Mouse (Mus musculus) forebrain, embryonic 14.5 days (tissue): ENCODE measurements at regions not wholly inside any gene's neighbourhood (a gene's known extent, or its start where the extent isn't known, plus 50 kb on each side); places are given as distances from the start of the nearest gene placed in this dataset.

Experiments
- ATAC-seq: fragments of 200-750 bp; cut with Nextera tagmentation; 2 replicates; pipeline ENCODE4 v1.8.0; 2017; ENCODE audit warnings: mild to moderate bottlenecking, moderate library complexity
- DNase-seq: peaks from one replicate; pipeline ENCODE4 v3.0.0-alpha.2; 2015; ENCODE audit warnings: low spot score
- H3K27ac ChIP-seq: fragments of 300-500 bp; sonication (generic); 2 replicates; pipeline ENCODE4 v1.5.1; 2014; ENCODE audit warnings: low read depth, mild to moderate bottlenecking, control low read depth, low read length, moderate library complexity
- H3K27me3 ChIP-seq: fragments of 300-500 bp; sonication (generic); replicated peaks from 2 replicates; pipeline ENCODE4 v1.6.1; 2014; ENCODE audit warnings: low read length, control low read depth, mixed read lengths; ENCODE audit not compliant: control insufficient read depth, insufficient read depth
- H3K36me3 ChIP-seq: fragments of 300-500 bp; sonication (generic); 2 replicates; pipeline ENCODE4 v1.6.1; 2014; ENCODE audit warnings: low read length, control low read depth; ENCODE audit not compliant: control insufficient read depth, insufficient read depth
- H3K4me1 ChIP-seq: fragments of 300-500 bp; sonication (generic); 2 replicates; pipeline ENCODE4 v1.6.1; 2014; ENCODE audit warnings: antibody characterized with exemption, low read length, control low read depth; ENCODE audit not compliant: control insufficient read depth, insufficient read depth
- H3K4me2 ChIP-seq: fragments of 300-500 bp; sonication (generic); 2 replicates; pipeline ENCODE4 v1.6.1; 2014; ENCODE audit warnings: mild to moderate bottlenecking, control low read depth, low read length
- H3K4me3 ChIP-seq: fragments of 300-500 bp; sonication (generic); 2 replicates; pipeline ENCODE4 v1.5.1; 2014; ENCODE audit warnings: low read depth, low read length, control low read depth
- H3K9ac ChIP-seq: fragments of 300-500 bp; sonication (generic); 2 replicates; pipeline ENCODE4 v1.6.1; 2014; ENCODE audit warnings: mild to moderate bottlenecking, low read length, control low read depth, moderate library complexity
- H3K9me3 ChIP-seq: fragments of 300-500 bp; sonication (generic); replicated peaks from 2 replicates; pipeline ENCODE4 v1.6.1; 2016; ENCODE audit warnings: low read length, control low read depth, mixed read lengths; ENCODE audit not compliant: control insufficient read depth
- WGBS: fragments of 180-500 bp; shearing (Covaris S2); extraction: QIAGEN DNeasy Blood & Tissue Kit; methylation state at CpG from one replicate; pipeline ENCODE4 v1.1.7; 2014; 5-methylcytosine and 5-hydroxymethylcytosine counted together

DNA sequence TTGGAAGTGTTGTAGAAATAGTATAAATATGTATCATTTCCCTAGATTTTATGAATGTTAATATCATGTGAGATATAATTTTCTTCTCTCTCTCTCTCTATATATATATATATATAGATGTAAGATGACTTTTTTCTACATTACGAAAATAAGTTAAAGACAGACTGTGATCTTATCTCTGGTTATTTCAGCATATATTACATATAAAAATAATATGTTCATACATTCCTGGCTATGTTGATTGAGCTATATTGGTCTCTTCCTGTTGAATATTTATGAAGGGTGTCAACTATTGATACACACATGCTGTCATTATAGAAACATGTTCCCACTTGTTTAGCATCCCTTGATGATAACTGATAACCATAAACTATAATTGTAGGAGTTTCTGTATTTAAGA is 793.2 kb upstream of the Fat3 start:
- H3K9ac ChIP-seq, result no peak overlapping the region
- DNase-seq (no peak), ATAC-seq (no peak)
- H3K4me1 ChIP-seq, result no peaks in the 10 kb centered on the region
- WGBS, result 94% methylated on average over 1 of the region's 1 CpGs
- no peaks in the 10 kb centered on the region for H3K9me3 ChIP-seq
- no peak overlapping the region for H3K4me2 ChIP-seq
- no peaks in the 10 kb centered on the region for H3K36me3 ChIP-seq
- H3K27ac ChIP-seq, result no peak overlapping the region
- H3K4me3 ChIP-seq, result no peak overlapping the region
- H3K27me3 ChIP-seq, result no peaks in the 10 kb centered on the region

DNA sequence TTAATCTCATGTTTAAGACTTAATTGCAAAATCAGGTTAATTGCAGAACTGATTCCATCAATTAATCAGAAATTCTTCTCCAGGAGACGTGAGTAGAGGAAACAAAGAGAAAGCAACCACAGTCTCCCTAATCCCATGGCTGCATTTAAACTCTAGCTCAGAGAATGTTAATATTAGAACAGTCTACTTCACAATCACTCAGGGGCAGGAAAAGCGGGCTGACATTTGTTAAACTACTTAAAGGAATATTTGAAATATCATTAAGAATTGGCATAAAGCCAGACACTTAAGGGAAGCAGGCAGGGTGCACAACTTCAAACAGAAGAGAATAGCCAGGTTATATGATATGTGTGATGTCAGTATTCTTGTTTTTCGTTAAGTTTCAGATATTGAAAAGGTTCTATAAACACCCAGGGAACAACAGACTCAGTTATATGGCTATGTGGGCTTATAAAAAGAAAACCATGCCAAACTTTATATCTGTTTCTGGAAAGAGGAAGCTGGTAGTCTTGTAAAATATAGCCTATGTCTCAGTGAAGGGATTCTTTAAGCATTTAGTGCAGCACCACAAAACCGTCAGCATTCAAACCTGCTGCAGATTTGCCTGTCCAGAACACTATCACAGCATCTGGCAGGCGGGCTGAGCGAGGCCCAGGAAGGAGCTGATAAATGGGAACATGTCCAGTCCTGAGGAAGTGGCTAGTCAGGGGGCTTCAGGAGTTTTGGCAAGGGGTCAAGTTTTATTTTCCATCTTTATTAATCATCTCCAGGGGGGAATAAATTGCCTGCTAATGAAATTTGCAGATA is 787.9 kb upstream of the Fat3 start:
- no peak overlapping the region for H3K27ac ChIP-seq
- no peaks in the 10 kb centered on the region for H3K4me1 ChIP-seq
- H3K9me3 ChIP-seq, result no peaks in the 10 kb centered on the region
- no peaks in the 10 kb centered on the region for H3K27me3 ChIP-seq
- H3K4me2 ChIP-seq, result no peak overlapping the region
- H3K36me3 ChIP-seq, result no peaks in the 10 kb centered on the region
- no peak overlapping the region for H3K4me3 ChIP-seq
- WGBS, result 46% methylated on average over 6 of the region's 6 CpGs
- ATAC-seq, result no peak
- peak; percentile 21 for DNase-seq
- H3K9ac ChIP-seq, result no peak overlapping the region

DNA sequence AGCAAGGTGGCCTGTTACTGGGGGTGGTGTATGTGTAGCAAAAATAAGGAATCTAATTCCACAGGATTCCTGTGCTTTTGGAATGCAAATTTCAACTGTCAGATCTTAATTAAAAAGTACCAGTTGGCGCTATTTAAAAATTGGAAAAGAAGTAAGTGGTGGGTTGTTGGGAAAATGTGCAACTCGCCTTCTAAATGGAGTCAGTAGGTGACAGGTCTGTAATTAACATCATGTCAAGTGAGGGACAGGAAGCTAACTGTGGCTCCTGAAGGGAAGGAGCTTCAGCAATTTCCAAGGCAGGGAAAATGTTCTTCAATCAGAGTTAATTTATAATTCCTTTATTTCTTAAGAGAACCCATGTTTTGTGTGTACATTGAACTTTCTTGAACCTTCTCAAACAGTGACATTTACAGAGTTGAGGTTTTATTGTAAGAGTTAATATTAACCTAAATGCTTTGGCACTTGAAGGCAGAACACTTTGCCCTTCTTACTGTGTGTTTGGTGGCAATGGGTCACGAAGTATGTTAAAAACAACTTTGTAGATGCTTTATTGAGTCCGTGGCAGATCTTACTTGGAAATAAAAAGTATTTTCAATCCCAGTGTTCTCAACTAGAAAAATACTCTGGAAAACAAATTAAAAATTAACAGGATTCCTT is 778.4 kb upstream of the Fat3 start:
- ATAC-seq (peak; percentile 54), DNase-seq (peak; percentile 32)
- no peak overlapping the region for H3K27ac ChIP-seq
- 51% methylated on average over 4 of the region's 4 CpGs for WGBS
- no peak overlapping the region for H3K9ac ChIP-seq
- no peaks in the 10 kb centered on the region for H3K4me1 ChIP-seq
- no peaks in the 10 kb centered on the region for H3K36me3 ChIP-seq
- no peak overlapping the region for H3K4me2 ChIP-seq
- H3K9me3 ChIP-seq, result no peaks in the 10 kb centered on the region
- no peaks in the 10 kb centered on the region for H3K27me3 ChIP-seq
- no peak overlapping the region for H3K4me3 ChIP-seq

DNA sequence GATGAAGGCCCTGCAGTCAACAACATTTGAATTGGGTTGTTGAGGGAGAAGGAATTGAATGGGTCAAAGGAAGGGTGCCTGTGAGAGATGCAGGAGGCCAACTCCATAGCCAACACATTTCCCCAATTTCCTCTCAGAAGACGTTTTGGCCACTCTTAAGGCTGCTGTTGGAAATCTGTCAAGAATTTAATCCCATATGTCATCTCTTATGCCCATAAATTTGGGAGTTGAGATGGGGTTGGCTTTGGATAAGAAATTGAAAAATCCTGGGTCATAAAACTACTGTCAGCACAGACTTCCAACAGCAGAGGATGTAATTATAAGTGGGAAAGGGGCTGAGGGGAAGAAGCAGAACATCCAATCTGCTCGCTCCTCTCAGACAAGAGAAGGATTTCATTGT is 771.5 kb upstream of the Fat3 start:
- H3K4me3 ChIP-seq, result no peak overlapping the region
- 58% methylated on average over 2 of the region's 2 CpGs for WGBS
- no peak overlapping the region for H3K4me2 ChIP-seq
- H3K9ac ChIP-seq, result no peak overlapping the region
- no peaks in the 10 kb centered on the region for H3K9me3 ChIP-seq
- H3K36me3 ChIP-seq, result no peaks in the 10 kb centered on the region
- H3K4me1 ChIP-seq, result no peaks in the 10 kb centered on the region
- no peaks in the 10 kb centered on the region for H3K27me3 ChIP-seq
- ATAC-seq (no peak), DNase-seq (no peak)
- no peak overlapping the region for H3K27ac ChIP-seq

GRCm38 (mm10) chr9:17269624-17270023 is 768.5 kb upstream of the Fat3 start:
- Histone ChIP-seq H3K9ac (no peak overlapping the region), H3K4me3 (no peak overlapping the region), H3K4me2 (no peak overlapping the region), H3K27ac (no peak overlapping the region), H3K9me3 (no peaks in the 10 kb centered on the region), H3K27me3 (no peaks in the 10 kb centered on the region), H3K4me1 (no peaks in the 10 kb centered on the region), H3K36me3 (no peaks in the 10 kb centered on the region)
- peak; percentile 82 for ATAC-seq
- DNase-seq, result peak; percentile 69
- WGBS, result 18% methylated on average over 1 of the region's 1 CpGs

DNA sequence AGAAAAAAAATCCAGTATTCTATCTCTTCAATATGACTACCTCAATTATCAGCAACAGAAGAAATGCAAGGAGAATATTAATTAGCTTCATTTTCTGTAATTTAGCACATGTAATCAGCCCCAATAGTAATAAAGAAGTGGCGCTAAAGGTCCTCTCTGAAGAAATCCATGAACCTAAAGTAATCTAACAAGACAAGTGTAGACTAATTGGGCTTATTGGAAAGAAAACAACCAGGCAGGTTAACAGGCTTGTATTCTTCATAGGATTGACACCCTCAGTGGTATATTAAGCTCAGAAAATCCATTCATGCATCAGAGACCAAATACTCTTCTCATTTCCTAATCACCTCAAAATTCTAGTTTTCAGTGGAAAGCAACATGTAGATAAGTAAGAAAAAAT is 756.1 kb upstream of the Fat3 start:
- Histone ChIP-seq H3K27me3 (no peaks in the 10 kb centered on the region), H3K36me3 (no peaks in the 10 kb centered on the region), H3K27ac (no peak overlapping the region), H3K9me3 (no peaks in the 10 kb centered on the region), H3K4me1 (no peaks in the 10 kb centered on the region), H3K4me3 (no peak overlapping the region), H3K9ac (no peak overlapping the region), H3K4me2 (no peak overlapping the region)
- ATAC-seq (peak; percentile 55; the same call in 1 of the 2 replicates), DNase-seq (peak; percentile 35)
- WGBS, result 29% methylated on average over 1 of the region's 1 CpGs

DNA sequence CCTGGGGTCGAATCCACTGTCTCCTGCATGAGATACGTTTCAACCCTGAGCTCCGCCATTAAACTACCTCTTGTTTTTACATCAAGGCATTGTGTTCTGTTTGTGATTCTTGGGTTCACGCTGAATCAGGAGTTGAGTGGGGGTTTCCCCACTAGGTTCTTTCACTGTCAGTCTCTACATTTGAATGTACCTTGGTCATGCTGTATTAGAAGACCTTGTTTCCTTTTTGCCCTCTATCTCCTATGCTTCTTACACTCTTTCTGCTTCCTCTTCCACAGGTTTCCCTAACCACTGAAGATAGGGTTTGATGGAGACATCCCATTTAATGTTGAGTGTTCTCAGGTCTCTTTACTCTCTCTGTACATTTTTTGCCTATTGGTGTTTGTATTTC is 726.0 kb upstream of the Fat3 start:
- WGBS, result 85% methylated on average over 4 of the region's 4 CpGs
- Histone ChIP-seq H3K4me1 (no peaks in the 10 kb centered on the region), H3K27ac (no peak overlapping the region), H3K4me2 (no peak overlapping the region), H3K9me3 (no peaks in the 10 kb centered on the region), H3K27me3 (no peaks in the 10 kb centered on the region), H3K4me3 (no peak overlapping the region), H3K36me3 (no peaks in the 10 kb centered on the region), H3K9ac (no peak overlapping the region)
- ATAC-seq (no peak), DNase-seq (no peak)

DNA sequence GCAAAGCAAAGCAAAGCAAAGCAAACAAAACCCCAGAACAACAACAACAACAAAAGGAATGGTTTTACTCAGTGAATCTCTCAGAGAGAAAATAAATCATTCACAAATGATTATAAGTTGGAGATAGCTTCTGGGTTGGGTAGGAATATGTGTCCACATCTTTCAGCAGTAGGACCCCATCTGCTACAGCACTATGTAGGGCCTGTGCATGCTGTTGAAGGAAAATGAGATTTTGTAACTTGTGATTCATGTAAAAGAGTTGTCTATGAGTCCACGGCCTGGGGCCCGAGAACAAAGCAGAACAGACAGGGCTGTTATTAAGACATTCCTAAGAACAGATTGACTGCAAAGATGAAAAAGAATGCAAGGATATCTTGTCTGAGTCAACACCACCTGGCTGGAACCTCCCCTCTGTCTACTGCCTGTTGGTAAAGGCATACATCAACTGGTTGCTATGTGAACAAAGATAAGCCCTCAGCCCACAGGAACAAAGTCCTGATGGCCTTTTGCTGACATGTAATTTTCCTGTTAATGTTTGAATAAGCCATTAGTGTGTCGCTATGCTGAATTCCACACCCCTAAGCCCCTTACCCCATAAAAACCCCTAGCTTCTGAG is 725.5 kb upstream of the Fat3 start:
- H3K36me3 ChIP-seq, result no peaks in the 10 kb centered on the region
- no peak overlapping the region for H3K4me3 ChIP-seq
- no peaks in the 10 kb centered on the region for H3K27me3 ChIP-seq
- 93% methylated on average over 3 of the region's 3 CpGs for WGBS
- H3K9ac ChIP-seq, result no peak overlapping the region
- no peak overlapping the region for H3K27ac ChIP-seq
- H3K9me3 ChIP-seq, result no peaks in the 10 kb centered on the region
- DNase-seq (no peak), ATAC-seq (no peak)
- no peaks in the 10 kb centered on the region for H3K4me1 ChIP-seq
- H3K4me2 ChIP-seq, result no peak overlapping the region

GRCm38 (mm10) chr9:17195339-17195738 is 694.3 kb upstream of the Fat3 start:
- Histone ChIP-seq H3K27me3 (no peaks in the 10 kb centered on the region), H3K36me3 (no peaks in the 10 kb centered on the region), H3K27ac (no peak overlapping the region), H3K4me1 (no peaks in the 10 kb centered on the region), H3K9me3 (no peaks in the 10 kb centered on the region), H3K9ac (no peak overlapping the region), H3K4me3 (no peak overlapping the region), H3K4me2 (no peak overlapping the region)
- DNase-seq, result no peak
- ATAC-seq, result no peak
